Mouse (Mus musculus) cerebellum, adult 2 months (tissue): ENCODE measurements around the gene Foxo1. TPM values are rescaled to one million over a fixed set of nuclear protein-coding genes. Genes with fewer than 3 reads are reported as not detected.
A peak's percentile ranks its signal among the peaks of the same experiment; 100 is the strongest.

Experiments
- DNase-seq, 2 experiments: peaks; one replicate each; pipeline ENCODE4 v3.0.0; 2021
- H3K27ac ChIP-seq: fragments of 200-500 bp; 2 replicates; pipeline ENCODE4 v1.5.1; 2012; ENCODE audit warnings: low read length, control low read depth, inconsistent platforms; ENCODE audit not compliant: insufficient read depth
- H3K27me3 ChIP-seq: fragments of 200-500 bp; 2 replicates; pipeline ENCODE4 v1.6.1; 2012; ENCODE audit warnings: inconsistent platforms, mild to moderate bottlenecking, low read length, moderate library complexity; ENCODE audit not compliant: control insufficient read depth, insufficient read depth
- H3K4me1 ChIP-seq: fragments of 200-500 bp; 2 replicates; pipeline ENCODE4 v1.6.1; 2011; ENCODE audit warnings: low read length; ENCODE audit not compliant: control insufficient read depth, insufficient read depth
- H3K4me3 ChIP-seq: fragments of 200-500 bp; replicated peaks from 2 replicates; pipeline ENCODE3; 2011; ENCODE audit warnings: mild to moderate bottlenecking, low read depth, low read length, control low read depth; ENCODE audit not compliant: insufficient read depth
- CTCF ChIP-seq: fragments of 200-500 bp; IDR thresholded peaks from 2 replicates; pipeline ENCODE4 v1.5.1; 2011; ENCODE audit warnings: low read depth, mild to moderate bottlenecking, control low read depth, low read length, moderate library complexity, borderline replicate concordance; ENCODE audit not compliant: insufficient read depth
- POLR2A ChIP-seq: fragments of 200-500 bp; IDR thresholded peaks from 2 replicates; pipeline ENCODE4 v1.6.1; 2011; ENCODE audit warnings: low read length, control low read depth, borderline replicate concordance; ENCODE audit not compliant: insufficient read depth
- WGBS: fragments of 180-500 bp; shearing (Covaris S2); methylation state at CpG from one replicate; pipeline ENCODE4 v1.1.7; 2018; 5-methylcytosine and 5-hydroxymethylcytosine counted together
- polyA plus RNA-seq: library from polyadenylated mRNA; depleted of rRNA; stranded (reverse); fragments of >200 nt; gene quantifications from 2 replicates; pipeline ENCODE4 v1.2.3, GENCODE M21; 2012; rRNA removed

The Foxo1 gene
- 5.4 and 6.7 TPM in 2 replicates for polyA plus RNA-seq

DNA sequence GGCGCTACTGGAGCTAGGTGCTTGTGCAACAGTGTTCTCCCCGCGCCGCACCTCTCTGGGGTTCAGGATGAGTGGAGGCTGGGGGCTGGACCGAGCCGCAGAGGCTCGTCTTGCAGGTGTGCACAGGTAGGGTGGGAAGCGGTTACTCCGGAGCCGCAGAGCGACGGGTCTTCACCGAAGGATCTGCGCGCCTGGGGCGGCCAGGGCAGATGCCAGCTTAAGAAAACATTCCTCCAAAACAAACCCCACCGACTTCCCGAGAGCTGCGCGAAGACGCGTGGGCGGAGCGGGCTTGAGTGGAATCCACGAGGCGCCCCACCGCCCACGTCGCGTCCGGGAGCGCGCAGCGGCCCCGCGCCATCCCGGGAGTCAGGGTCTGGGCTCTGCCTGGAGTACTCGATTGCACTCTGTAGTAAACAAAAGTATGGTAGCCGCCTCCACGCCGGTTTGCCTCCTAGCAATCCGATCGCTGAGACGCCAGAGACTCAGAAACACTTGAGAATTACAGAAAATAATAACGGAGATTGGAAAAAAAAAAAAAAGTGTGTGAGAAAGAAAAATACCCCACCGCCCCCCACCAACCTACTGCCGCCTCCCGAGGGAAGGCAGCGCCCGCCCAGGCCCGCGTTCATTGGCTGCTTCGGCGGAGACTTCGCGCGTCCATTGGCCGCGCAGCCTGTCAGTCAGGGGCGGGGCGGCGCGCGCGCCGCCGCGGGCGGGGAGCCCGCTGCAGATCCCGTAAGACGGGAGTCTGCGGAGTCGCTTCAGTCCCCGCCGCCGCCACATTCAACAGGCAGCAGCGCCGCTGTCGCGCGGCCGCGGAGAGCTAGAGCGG, at the start of gene Foxo1:
Gene Foxo1 (plus strand): TSS at position 685 of the 835 bp plus-strand sequence.
- TF ChIP-seq CTCF, result no peak
- peak; percentile 56 for TF ChIP-seq POLR2A
- Histone ChIP-seq H3K4me1 (no peaks in the 10 kb centered on the region), H3K27ac (peak within 1 kb of the TSS; percentile 57), H3K4me3 (peak within 1 kb of the TSS; percentile 91), H3K27me3 (no peaks in the 10 kb centered on the region)
- peak; percentile 88 to 92 for DNase-seq
- WGBS, result under 1% methylated on average over 85 of the region's 85 CpGs

DNA sequence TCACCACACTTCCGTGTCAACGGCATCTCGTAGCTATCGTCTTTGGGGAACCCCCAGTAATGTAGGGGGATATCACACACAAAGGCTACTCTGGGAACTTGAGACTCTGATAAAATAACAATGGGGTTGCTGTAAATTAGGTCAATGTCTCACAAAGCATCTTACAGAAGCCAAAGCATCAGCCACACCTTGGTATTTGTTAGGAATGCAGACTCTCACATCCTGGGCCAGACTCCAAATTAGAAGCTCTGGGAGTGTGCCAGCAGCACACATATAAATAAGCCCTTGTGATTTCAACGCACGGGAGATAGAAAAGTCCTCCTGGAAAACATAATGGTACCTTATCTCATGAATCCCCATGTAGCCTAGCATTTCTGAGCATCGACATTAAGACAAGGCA, 49.3 kb upstream of the Foxo1 start:
- 67% methylated on average over 7 of the region's 7 CpGs for WGBS
- Histone ChIP-seq H3K27me3 (no peaks in the 10 kb centered on the region), H3K4me3 (no peak overlapping the region), H3K27ac (no peak overlapping the region), H3K4me1 (no peaks in the 10 kb centered on the region)
- DNase-seq, result no peak
- TF ChIP-seq POLR2A, result no peak
- no peak for TF ChIP-seq CTCF

DNA sequence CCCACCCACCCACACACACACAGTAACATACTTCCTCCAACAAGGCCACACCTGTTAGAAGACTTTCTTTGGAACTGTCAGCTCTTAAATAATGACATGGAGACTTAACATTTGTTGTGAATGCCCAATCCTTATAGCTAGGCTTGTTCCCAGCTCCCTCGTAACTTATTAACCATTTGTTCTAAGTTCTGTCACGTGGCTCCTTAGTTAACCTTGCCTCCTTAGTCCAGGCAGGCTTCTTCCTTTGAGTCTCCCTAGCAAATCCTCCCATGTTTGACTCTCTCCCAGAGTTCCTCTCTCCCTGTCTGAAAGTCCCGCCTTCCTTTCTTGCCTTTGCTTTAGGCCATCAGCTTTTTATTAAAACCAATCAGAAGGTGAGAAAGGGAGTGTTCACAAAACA, 47.1 kb upstream of the Foxo1 start:
- Histone ChIP-seq H3K4me1 (no peaks in the 10 kb centered on the region), H3K27ac (no peak overlapping the region), H3K4me3 (no peak overlapping the region), H3K27me3 (no peaks in the 10 kb centered on the region)
- WGBS, result 90% methylated on average over 3 of the region's 3 CpGs
- no peak for DNase-seq
- no peak for TF ChIP-seq CTCF
- TF ChIP-seq POLR2A, result no peak

DNA sequence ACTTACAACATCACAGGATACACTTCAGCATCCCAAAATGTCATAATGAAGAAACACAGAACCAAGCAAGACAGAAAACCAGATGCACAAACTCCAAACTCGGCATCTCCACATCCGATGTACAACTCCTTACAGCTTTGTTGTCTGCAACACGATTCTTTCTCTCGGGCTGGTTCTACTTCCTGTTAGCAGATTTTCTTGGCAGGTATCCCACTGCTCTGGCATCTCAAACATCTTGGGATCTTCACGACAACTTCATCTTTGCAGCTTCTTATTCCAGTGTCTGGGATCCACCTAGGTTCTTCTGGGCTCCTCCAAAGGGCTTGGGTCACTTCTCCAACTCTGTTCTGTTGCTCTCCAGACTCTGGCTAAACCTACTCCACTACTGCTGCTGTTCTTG, 46.2 kb upstream of the Foxo1 start:
- no peak for TF ChIP-seq CTCF
- TF ChIP-seq POLR2A, result no peak
- no peak overlapping the region for H3K27ac ChIP-seq
- 44% methylated on average over 5 of the region's 5 CpGs for WGBS
- H3K4me3 ChIP-seq, result no peak overlapping the region
- no peaks in the 10 kb centered on the region for H3K4me1 ChIP-seq
- H3K27me3 ChIP-seq, result no peaks in the 10 kb centered on the region
- DNase-seq, result no peak

DNA sequence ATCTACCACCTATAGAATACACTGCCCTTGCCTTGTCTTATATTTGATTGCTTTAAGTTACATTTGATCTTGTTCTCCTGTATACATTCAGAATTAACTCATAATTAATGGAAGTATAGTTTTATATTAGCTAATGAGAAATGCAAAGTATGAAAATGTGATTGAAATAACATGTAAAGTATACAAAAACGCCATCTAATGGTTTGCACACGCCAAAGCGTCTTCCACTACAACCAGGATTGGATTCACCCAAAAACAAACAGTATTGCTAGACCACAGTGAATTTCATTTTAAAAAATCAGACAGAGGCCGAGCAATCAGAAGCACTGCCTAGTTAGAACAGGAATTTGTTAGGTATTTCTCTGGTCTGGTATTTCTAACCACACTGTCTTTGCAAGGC, 31.6 kb upstream of the Foxo1 start:
- H3K4me3 ChIP-seq, result no peak overlapping the region
- H3K4me1 ChIP-seq, result no peaks in the 10 kb centered on the region
- H3K27ac ChIP-seq, result no peak overlapping the region
- DNase-seq, result no peak
- no peak for TF ChIP-seq POLR2A
- TF ChIP-seq CTCF, result no peak
- WGBS, result 88% methylated on average over 4 of the region's 4 CpGs
- no peaks in the 10 kb centered on the region for H3K27me3 ChIP-seq

DNA sequence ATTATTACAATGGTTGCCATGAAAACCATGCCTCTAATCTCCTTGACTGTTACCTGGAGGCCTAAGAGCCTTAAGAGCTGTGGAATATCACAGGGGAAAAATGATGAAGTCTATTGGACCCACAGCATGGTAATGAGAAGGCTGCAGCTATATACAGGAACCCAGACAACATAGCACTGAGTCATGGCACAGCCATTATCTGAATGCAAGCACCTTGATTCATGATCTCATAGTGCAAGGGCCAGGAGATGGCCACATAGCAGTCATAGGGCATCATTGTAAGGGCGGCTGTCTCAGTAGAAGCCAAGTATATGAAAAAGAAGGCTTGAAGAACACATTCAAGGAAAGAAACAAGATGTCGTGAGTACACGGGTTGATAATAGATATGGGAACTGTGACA, 31.0 kb upstream of the Foxo1 start:
- no peak for DNase-seq
- TF ChIP-seq POLR2A, result no peak
- TF ChIP-seq CTCF, result no peak
- no peak overlapping the region for H3K27ac ChIP-seq
- no peaks in the 10 kb centered on the region for H3K4me1 ChIP-seq
- H3K4me3 ChIP-seq, result no peak overlapping the region
- 91% methylated on average over 3 of the region's 3 CpGs for WGBS
- no peaks in the 10 kb centered on the region for H3K27me3 ChIP-seq

DNA sequence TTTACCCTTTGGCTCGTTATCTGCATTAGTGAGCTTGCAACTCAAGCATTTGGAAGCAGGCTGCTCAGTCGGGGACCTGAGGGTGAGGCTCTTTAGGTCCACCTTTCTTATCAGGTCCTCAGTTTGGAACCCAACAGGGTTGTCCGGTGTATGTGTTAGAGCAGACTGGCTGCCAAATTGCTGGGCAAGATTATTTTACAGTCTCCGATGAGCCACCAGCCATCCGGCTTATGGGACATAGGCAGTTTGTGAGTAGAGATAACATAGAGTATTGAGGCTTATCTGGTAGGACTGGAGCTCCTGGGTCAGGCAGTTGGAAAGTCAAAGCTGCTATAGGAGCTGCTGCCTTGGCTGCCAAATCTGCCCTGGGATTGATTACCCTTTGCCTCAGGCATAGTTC, 27.1 kb upstream of the Foxo1 start:
- TF ChIP-seq POLR2A (no peak), CTCF (no peak)
- DNase-seq, result no peak
- Histone ChIP-seq H3K4me3 (no peak overlapping the region), H3K27ac (no peak overlapping the region), H3K27me3 (no peaks in the 10 kb centered on the region), H3K4me1 (no peaks in the 10 kb centered on the region)
- WGBS, result 78% methylated on average over 5 of the region's 5 CpGs

DNA sequence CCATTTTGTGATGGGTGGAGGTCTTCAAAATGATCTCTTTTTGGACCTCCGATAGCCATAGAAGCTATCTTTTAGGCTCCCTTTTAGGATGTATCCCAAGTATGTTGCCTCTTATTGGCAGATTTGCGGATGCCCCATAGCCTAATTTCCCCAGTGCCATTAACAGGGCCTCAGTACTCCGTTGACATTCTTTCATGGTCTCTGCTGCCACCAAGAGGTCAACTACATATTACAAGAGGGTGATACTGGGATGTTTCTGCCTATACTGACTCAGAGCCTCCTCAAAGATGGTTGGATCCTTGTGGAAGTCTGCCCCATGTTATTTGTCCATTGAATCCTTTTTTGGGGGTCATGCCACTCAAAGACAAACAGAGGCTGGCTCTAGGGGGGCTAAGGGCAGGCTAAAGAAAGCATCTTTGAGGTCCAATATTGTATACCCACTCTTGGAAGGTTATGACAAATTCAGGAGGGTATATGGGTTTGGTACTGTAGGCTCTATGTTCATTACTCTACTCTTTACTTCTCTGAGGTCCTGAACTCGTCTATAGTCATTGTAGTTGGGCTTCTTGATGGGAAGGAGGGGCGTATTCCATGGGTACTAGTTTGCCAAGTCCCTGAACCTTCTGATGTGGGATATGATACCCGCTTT, 25.6 kb upstream of the Foxo1 start:
- TF ChIP-seq CTCF (peak; percentile 79), POLR2A (no peak)
- Histone ChIP-seq H3K27me3 (no peaks in the 10 kb centered on the region), H3K4me1 (no peaks in the 10 kb centered on the region), H3K4me3 (no peak overlapping the region), H3K27ac (no peak overlapping the region)
- DNase-seq, result peak; percentile 73 to 77
- 43% methylated on average over 6 of the region's 6 CpGs for WGBS
